ENCODE assay signal across 19 mouse cellular contexts in genomic region chr2:174548776-174549175, GRCm38 (mm10).
"Had no signal": no experiment of that assay in that cellular context is flagged by ENCODE, and none has a peak within 500 bp of the region (broad histone marks: within the 10 kb centered on the region; RNA-seq: fewer than 3 reads in every experiment).

No protein-coding gene starts in this region.

- ATAC-seq: lung, postnatal 0 days; midbrain, embryonic 15.5 days had no signal

- H3K4me1 ChIP-seq: limb, embryonic 10.5 days; limb, embryonic 13.5 days; midbrain, embryonic 12.5 days; midbrain, embryonic 15.5 days; neural tube, embryonic 12.5 days; neural tube, embryonic 15.5 days; stomach, embryonic 15.5 days had no signal

- DNase-seq: kidney, adult 18-20 months; kidney, adult 9 months; kidney, postnatal 14 days; kidney, postnatal 4 days; lung, embryonic 14.5 days; right cerebral cortex, adult 18-20 months; right cerebral cortex, postnatal 14 days; spleen, adult 18-20 months; thymus, postnatal 25 days had no signal

- H3K9ac ChIP-seq: limb, embryonic 13.5 days; liver, embryonic 14.5 days; lung, embryonic 14.5 days; midbrain, embryonic 12.5 days; midbrain, embryonic 15.5 days; neural tube, embryonic 12.5 days; neural tube, embryonic 15.5 days; stomach, embryonic 15.5 days had no signal

- H3K9me3 ChIP-seq: limb, embryonic 10.5 days; limb, embryonic 13.5 days; midbrain, embryonic 12.5 days; midbrain, embryonic 15.5 days; neural tube, embryonic 12.5 days; neural tube, embryonic 15.5 days; stomach, embryonic 15.5 days had no signal

- H3K4me2 ChIP-seq: limb, embryonic 13.5 days; lung, embryonic 14.5 days; midbrain, embryonic 12.5 days; midbrain, embryonic 15.5 days; neural tube, embryonic 12.5 days; neural tube, embryonic 15.5 days; stomach, embryonic 15.5 days had no signal

- H3K36me3 ChIP-seq: limb, embryonic 10.5 days; limb, embryonic 13.5 days; midbrain, embryonic 12.5 days; midbrain, embryonic 15.5 days; neural tube, embryonic 12.5 days; neural tube, embryonic 15.5 days; stomach, embryonic 15.5 days had no signal

- H3K4me3 ChIP-seq: limb, embryonic 10.5 days; limb, embryonic 13.5 days; midbrain, embryonic 12.5 days; midbrain, embryonic 15.5 days; neural tube, embryonic 12.5 days; neural tube, embryonic 15.5 days; stomach, embryonic 15.5 days had no signal

- H3K27ac ChIP-seq: limb, embryonic 10.5 days; limb, embryonic 13.5 days; liver, embryonic 14.5 days; macrophage; midbrain, embryonic 12.5 days; midbrain, embryonic 15.5 days; neural tube, embryonic 12.5 days; neural tube, embryonic 15.5 days; stomach, embryonic 15.5 days had no signal

- H3K27me3 ChIP-seq: limb, embryonic 13.5 days; midbrain, embryonic 12.5 days; midbrain, embryonic 15.5 days; neural tube, embryonic 12.5 days; neural tube, embryonic 15.5 days; stomach, embryonic 15.5 days had no signal
